Mouse (Mus musculus): Measurements from ENCODE around the gene Fgf11. TPM values are rescaled to one million over a fixed set of nuclear protein-coding genes. Genes with fewer than 3 reads are reported as not detected.

The Fgf11 gene
- polyA plus RNA-seq, 1 experiment from 2014 or later: 0.36 TPM

- Histone ChIP-seq H3K9me3 (ENCODE audit: control insufficient read depth, low read length) (no peaks in the 10 kb centered on the region), H3K36me3 (ENCODE audit: control insufficient read depth, insufficient read depth, low read length) (peaks cover 11% of the 10 kb centered on the region; the same call in 1 of the 2 replicates), H3K27me3 (ENCODE audit: control insufficient read depth, insufficient read depth, low read length) (peaks cover 5% of the 10 kb centered on the region; the same call in 1 of the 2 replicates), H3K4me1 (ENCODE audit: control insufficient read depth, insufficient read depth, low read length) (no peaks in the 10 kb centered on the region; the same call in none of the 2 replicates), H3K4me2 (ENCODE audit: low read depth, severe bottlenecking) (no peak overlapping the region), H3K27ac (replicated peaks; ENCODE audit: low read depth, low read length) (no peak overlapping the region), H3K9ac (ENCODE audit: low read length) (no peak overlapping the region), H3K4me3 (ENCODE audit: low read depth, low read length) (0 out of 2 replicates have a peak overlapping the region, but pooled peaks have one; percentile 2)
- 67% methylated on average over 5 of the region's 5 CpGs for WGBS
- no peak for DNase-seq (ENCODE audit: low spot score)
- no peak for ATAC-seq (ENCODE audit: insufficient number of reproducible peaks, low FRiP score, low TSS enrichment, low read depth)
Observed at GRCm38 (mm10) chr11:69828832-69829231, 27.2 kb upstream of the Fgf11 start.

DNA sequence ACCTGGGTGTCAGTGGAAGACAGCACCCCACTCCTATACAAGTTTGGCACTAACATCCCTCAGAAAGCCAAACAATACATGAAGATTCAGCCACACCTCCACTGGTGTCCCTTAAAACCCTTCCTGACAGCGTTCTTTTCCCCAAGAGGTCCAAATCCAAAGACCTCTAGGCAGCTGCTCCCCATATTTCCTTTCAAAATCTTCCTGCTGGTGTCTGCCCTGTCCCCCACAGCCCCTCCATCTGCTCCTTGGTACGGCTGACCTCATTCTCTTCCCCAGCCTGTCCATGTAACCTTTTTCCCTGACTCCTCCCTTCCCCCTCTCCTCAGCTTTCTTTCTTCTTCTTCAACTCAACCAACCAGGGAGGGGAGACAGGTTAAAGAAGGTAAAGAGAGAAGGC, 21.8 kb upstream of the Fgf11 start:
- no peak for ATAC-seq (ENCODE audit: insufficient number of reproducible peaks, low FRiP score, low TSS enrichment, low read depth)
- Histone ChIP-seq H3K4me2 (ENCODE audit: low read depth, severe bottlenecking) (no peak overlapping the region), H3K9ac (ENCODE audit: low read length) (no peak overlapping the region; the same call in 1 of the 2 replicates), H3K4me3 (ENCODE audit: low read depth, low read length) (no peak overlapping the region), H3K36me3 (ENCODE audit: control insufficient read depth, insufficient read depth, low read length) (peaks cover 11% of the 10 kb centered on the region; the same call in 1 of the 2 replicates), H3K27me3 (ENCODE audit: control insufficient read depth, insufficient read depth, low read length) (no peaks in the 10 kb centered on the region), H3K9me3 (ENCODE audit: control insufficient read depth, low read length) (no peaks in the 10 kb centered on the region), H3K27ac (replicated peaks; ENCODE audit: low read depth, low read length) (no peak overlapping the region), H3K4me1 (ENCODE audit: control insufficient read depth, insufficient read depth, low read length) (no peaks in the 10 kb centered on the region)
- no peak for DNase-seq (ENCODE audit: low spot score)
- 74% methylated on average over 2 of the region's 2 CpGs for WGBS

GRCm38 (mm10) chr11:69822080-69822479, 20.4 kb upstream of the Fgf11 start, which contains the start of gene Spem1:
Spem1 (minus strand) TSS chr11:69822180.
- no peaks in the 10 kb centered on the region for H3K9me3 ChIP-seq (ENCODE audit: control insufficient read depth, low read length)
- no peak within 1 kb of the TSS for H3K27ac ChIP-seq (replicated peaks; ENCODE audit: low read depth, low read length)
- H3K27me3 ChIP-seq (ENCODE audit: control insufficient read depth, insufficient read depth, low read length): no peaks in the 10 kb centered on the region
- H3K4me1 ChIP-seq (ENCODE audit: control insufficient read depth, insufficient read depth, low read length): no peaks in the 10 kb centered on the region
- DNase-seq (ENCODE audit: low spot score) (no peak), ATAC-seq (ENCODE audit: insufficient number of reproducible peaks, low FRiP score, low TSS enrichment, low read depth) (no peak)
- H3K4me3 ChIP-seq (ENCODE audit: low read depth, low read length): no peak within 1 kb of the TSS
- H3K36me3 ChIP-seq (ENCODE audit: control insufficient read depth, insufficient read depth, low read length): peaks cover 4% of the 10 kb centered on the region; the same call in 1 of the 2 replicates
- WGBS: 93% methylated on average over 3 of the region's 3 CpGs
- no peak within 1 kb of the TSS for H3K9ac ChIP-seq (ENCODE audit: low read length)
- no peak within 1 kb of the TSS for H3K4me2 ChIP-seq (ENCODE audit: low read depth, severe bottlenecking)

GRCm38 (mm10) chr11:69818871-69819270, 17.2 kb upstream of the Fgf11 start:
- Histone ChIP-seq H3K9ac (ENCODE audit: low read length) (no peak overlapping the region), H3K27me3 (ENCODE audit: control insufficient read depth, insufficient read depth, low read length) (no peaks in the 10 kb centered on the region), H3K36me3 (ENCODE audit: control insufficient read depth, insufficient read depth, low read length) (no peaks in the 10 kb centered on the region), H3K4me2 (ENCODE audit: low read depth, severe bottlenecking) (no peak overlapping the region), H3K27ac (replicated peaks; ENCODE audit: low read depth, low read length) (no peak overlapping the region), H3K4me1 (ENCODE audit: control insufficient read depth, insufficient read depth, low read length) (no peaks in the 10 kb centered on the region), H3K4me3 (ENCODE audit: low read depth, low read length) (no peak overlapping the region), H3K9me3 (ENCODE audit: control insufficient read depth, low read length) (no peaks in the 10 kb centered on the region)
- DNase-seq (ENCODE audit: low spot score): no peak
- no peak for ATAC-seq (ENCODE audit: insufficient number of reproducible peaks, low FRiP score, low TSS enrichment, low read depth)
- 92% methylated on average over 8 of the region's 8 CpGs for WGBS

DNA sequence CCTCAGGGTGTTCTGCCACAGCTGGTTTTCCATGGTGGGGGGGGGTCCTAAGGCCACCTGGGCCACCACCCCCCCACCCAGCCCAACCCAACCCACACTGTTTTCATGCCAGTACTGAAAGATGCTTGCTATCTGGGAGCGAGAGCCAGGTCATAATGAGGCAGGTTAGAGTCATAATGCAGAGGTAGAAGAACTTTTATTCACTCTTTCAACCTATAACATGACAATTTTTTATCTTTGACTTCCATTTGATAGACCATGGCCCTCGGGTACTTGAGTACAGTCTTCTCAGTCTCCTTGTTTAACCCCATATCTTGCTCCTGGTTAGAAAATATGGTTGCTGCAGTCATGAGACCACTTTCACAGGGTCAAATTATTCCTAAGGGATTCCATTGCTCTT, 16.7 kb upstream of the Fgf11 start, which contains the start of gene Spem2:
Gene Spem2 (minus strand): TSS at position 101 of the 400 bp plus-strand sequence.
- H3K4me1 ChIP-seq (ENCODE audit: control insufficient read depth, insufficient read depth, low read length): no peaks in the 10 kb centered on the region
- WGBS: 89% methylated on average over 2 of the region's 2 CpGs
- no peak within 1 kb of the TSS for H3K27ac ChIP-seq (replicated peaks; ENCODE audit: low read depth, low read length)
- DNase-seq (ENCODE audit: low spot score): no peak
- no peaks in the 10 kb centered on the region for H3K27me3 ChIP-seq (ENCODE audit: control insufficient read depth, insufficient read depth, low read length)
- H3K9ac ChIP-seq (ENCODE audit: low read length): no peak within 1 kb of the TSS
- H3K4me3 ChIP-seq (ENCODE audit: low read depth, low read length): no peak within 1 kb of the TSS
- no peaks in the 10 kb centered on the region for H3K9me3 ChIP-seq (ENCODE audit: control insufficient read depth, low read length)
- H3K36me3 ChIP-seq (ENCODE audit: control insufficient read depth, insufficient read depth, low read length): no peaks in the 10 kb centered on the region
- H3K4me2 ChIP-seq (ENCODE audit: low read depth, severe bottlenecking): no peak within 1 kb of the TSS
- ATAC-seq (ENCODE audit: insufficient number of reproducible peaks, low FRiP score, low TSS enrichment, low read depth): no peak

GRCm38 (mm10) chr11:69816520-69816919, 14.9 kb upstream of the Fgf11 start:
- H3K4me1 ChIP-seq (ENCODE audit: control insufficient read depth, insufficient read depth, low read length): no peaks in the 10 kb centered on the region
- H3K4me2 ChIP-seq (ENCODE audit: low read depth, severe bottlenecking): no peak overlapping the region
- H3K27ac ChIP-seq (replicated peaks; ENCODE audit: low read depth, low read length): no peak overlapping the region
- 92% methylated on average over 12 of the region's 12 CpGs for WGBS
- no peaks in the 10 kb centered on the region for H3K9me3 ChIP-seq (ENCODE audit: control insufficient read depth, low read length)
- H3K4me3 ChIP-seq (ENCODE audit: low read depth, low read length): no peak overlapping the region
- no peaks in the 10 kb centered on the region for H3K36me3 ChIP-seq (ENCODE audit: control insufficient read depth, insufficient read depth, low read length)
- H3K27me3 ChIP-seq (ENCODE audit: control insufficient read depth, insufficient read depth, low read length): no peaks in the 10 kb centered on the region
- no peak overlapping the region for H3K9ac ChIP-seq (ENCODE audit: low read length)
- DNase-seq (ENCODE audit: low spot score) (no peak), ATAC-seq (ENCODE audit: insufficient number of reproducible peaks, low FRiP score, low TSS enrichment, low read depth) (no peak)

DNA sequence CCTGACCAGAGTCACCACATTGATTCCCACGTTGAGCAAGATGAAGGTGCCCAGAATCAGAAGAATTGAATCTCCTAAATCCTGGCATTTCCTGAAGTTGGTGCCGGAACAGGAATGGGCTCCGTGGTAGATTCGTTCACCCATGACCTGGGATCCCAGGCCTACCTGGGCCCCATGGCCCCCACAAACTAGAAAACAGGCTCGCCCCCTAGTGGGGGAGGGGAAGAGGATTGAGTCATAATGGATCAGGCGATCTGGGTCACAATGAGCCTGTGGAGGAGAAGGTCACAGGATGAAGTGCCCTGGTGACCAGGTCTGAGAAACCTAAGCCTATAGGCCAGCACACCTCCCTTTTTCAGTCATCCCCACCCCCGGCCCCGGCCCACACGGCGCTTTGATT, 13.5 kb upstream of the Fgf11 start, which contains the start of gene Gm39566:
Gene Gm39566 (minus strand): TSS at position 144 of the 400 bp plus-strand sequence.
- Histone ChIP-seq H3K9me3 (ENCODE audit: control insufficient read depth, low read length) (no peaks in the 10 kb centered on the region), H3K4me1 (ENCODE audit: control insufficient read depth, insufficient read depth, low read length) (no peaks in the 10 kb centered on the region), H3K4me3 (ENCODE audit: low read depth, low read length) (no peak within 1 kb of the TSS), H3K27ac (replicated peaks; ENCODE audit: low read depth, low read length) (no peak within 1 kb of the TSS), H3K4me2 (ENCODE audit: low read depth, severe bottlenecking) (no peak within 1 kb of the TSS), H3K36me3 (ENCODE audit: control insufficient read depth, insufficient read depth, low read length) (no peaks in the 10 kb centered on the region), H3K9ac (ENCODE audit: low read length) (no peak within 1 kb of the TSS), H3K27me3 (ENCODE audit: control insufficient read depth, insufficient read depth, low read length) (no peaks in the 10 kb centered on the region)
- WGBS: 69% methylated on average over 10 of the region's 10 CpGs
- ATAC-seq (ENCODE audit: insufficient number of reproducible peaks, low FRiP score, low TSS enrichment, low read depth) (no peak), DNase-seq (ENCODE audit: low spot score) (no peak)

- no peak for ATAC-seq (ENCODE audit: insufficient number of reproducible peaks, low FRiP score, low TSS enrichment, low read depth)
- no peak overlapping the region for H3K9ac ChIP-seq (ENCODE audit: low read length)
Observed at GRCm38 (mm10) chr11:69810280-69810679, 8.6 kb upstream of the Fgf11 start.

DNA sequence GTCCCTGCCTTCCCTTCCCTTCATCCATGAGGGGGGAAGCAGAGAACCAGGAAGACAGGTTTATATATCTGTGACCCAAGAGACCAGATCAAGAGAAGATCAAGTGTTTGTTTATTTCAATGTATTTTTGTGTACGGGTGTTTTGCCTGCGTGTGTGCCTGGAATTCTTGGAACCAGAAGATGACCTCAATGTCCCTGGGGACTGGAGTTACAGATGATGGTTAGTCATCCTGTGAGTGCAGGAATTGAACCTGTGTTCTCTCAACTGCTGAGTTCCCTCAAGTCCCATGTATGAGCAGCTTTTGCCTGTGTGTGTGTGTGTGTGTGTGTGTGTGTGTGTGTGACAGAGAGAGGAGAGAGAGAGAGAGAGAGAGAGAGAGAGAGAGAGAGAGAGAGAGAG, 6.0 kb upstream of the Fgf11 start:
- Histone ChIP-seq H3K27me3 (ENCODE audit: control insufficient read depth, insufficient read depth, low read length) (peaks cover 36% of the 10 kb centered on the region), H3K27ac (replicated peaks; ENCODE audit: low read depth, low read length) (no peak overlapping the region), H3K9me3 (ENCODE audit: control insufficient read depth, low read length) (no peaks in the 10 kb centered on the region), H3K4me2 (ENCODE audit: low read depth, severe bottlenecking) (no peak overlapping the region), H3K9ac (ENCODE audit: low read length) (no peak overlapping the region), H3K36me3 (ENCODE audit: control insufficient read depth, insufficient read depth, low read length) (no peaks in the 10 kb centered on the region), H3K4me1 (ENCODE audit: control insufficient read depth, insufficient read depth, low read length) (peaks cover 16% of the 10 kb centered on the region), H3K4me3 (ENCODE audit: low read depth, low read length) (no peak overlapping the region)
- DNase-seq (ENCODE audit: low spot score) (no peak), ATAC-seq (ENCODE audit: insufficient number of reproducible peaks, low FRiP score, low TSS enrichment, low read depth) (no peak)
- 83% methylated on average over 2 of the region's 2 CpGs for WGBS

More at GRCm38 (mm10) chr11:69810280-69810679, 8.6 kb upstream of the Fgf11 start:
- Histone ChIP-seq H3K9me3 (ENCODE audit: control insufficient read depth, low read length) (no peaks in the 10 kb centered on the region), H3K4me3 (ENCODE audit: low read depth, low read length) (no peak overlapping the region), H3K27me3 (ENCODE audit: control insufficient read depth, insufficient read depth, low read length) (peaks cover 10% of the 10 kb centered on the region), H3K36me3 (ENCODE audit: control insufficient read depth, insufficient read depth, low read length) (no peaks in the 10 kb centered on the region), H3K27ac (replicated peaks; ENCODE audit: low read depth, low read length) (no peak overlapping the region), H3K4me1 (ENCODE audit: control insufficient read depth, insufficient read depth, low read length) (no peaks in the 10 kb centered on the region), H3K4me2 (ENCODE audit: low read depth, severe bottlenecking) (no peak overlapping the region)
- DNase-seq (ENCODE audit: low spot score): no peak

Data from limb, embryonic 11.5 days (tissue).